Mouse (Mus musculus): ENCODE data around the gene Spout1.

DNA sequence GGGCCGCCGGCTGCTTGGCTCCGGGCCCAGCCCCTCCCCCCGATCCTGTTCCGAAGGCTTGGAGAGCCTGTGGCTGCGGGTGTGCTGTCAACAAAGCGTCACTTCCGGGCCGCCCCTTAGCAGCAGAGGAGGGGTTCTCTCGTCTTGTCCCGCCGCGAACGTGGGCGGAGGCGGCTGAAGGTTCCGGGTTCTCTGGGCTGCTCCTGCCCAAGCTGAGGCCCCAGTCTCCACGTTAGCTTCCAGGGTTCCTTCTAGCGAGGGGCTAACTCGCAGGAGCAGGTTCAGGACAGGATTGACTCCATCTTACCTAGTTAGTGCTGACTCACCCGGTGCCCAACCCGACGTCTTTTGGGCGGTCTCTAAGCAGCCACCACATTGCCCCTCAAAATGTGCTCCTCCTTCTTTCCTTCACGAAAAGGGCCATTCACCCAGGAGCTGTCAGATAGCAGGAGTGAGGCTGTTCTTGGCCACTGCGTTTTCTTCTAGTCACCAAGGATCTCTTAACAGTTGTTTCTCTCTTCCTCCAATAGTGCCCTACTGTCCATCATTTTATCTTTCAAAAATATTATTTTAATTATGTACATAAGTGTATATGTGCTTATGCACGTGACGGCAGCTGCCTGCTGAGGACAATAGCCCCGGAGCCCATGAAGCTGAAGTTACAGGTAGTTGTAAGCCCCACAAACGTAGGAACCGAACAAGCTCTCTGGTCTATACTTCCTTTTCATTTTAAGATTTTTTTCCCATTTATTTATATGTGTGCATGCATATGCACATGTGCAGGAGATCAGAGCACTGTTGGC, 53.6 kb downstream of the Spout1 start, which contains the start of gene Zer1:
- TF ChIP-seq CTCF (IDR thresholded peaks at IDR 0.05): no peak
- TF ChIP-seq EP300 (IDR thresholded peaks at IDR 0.05): 0 out of 2 replicates have a peak, but pooled peaks have one; percentile 38

All from lung, postnatal 0 days (tissue).